Mouse (Mus musculus): Measurements from ENCODE around the gene Zscan25. TPM values are rescaled to one million over a fixed set of nuclear protein-coding genes. Genes with fewer than 3 reads are reported as not detected.
"Not testable (repeated sequence)": the region's sequence is repeated elsewhere in the genome, so short reads cannot be mapped to it uniquely, and the experiment has no call there.

Gene Zscan25
- total RNA-seq (2021): 10 to 100 TPM; 14.4 to 15.1 TPM

DNA sequence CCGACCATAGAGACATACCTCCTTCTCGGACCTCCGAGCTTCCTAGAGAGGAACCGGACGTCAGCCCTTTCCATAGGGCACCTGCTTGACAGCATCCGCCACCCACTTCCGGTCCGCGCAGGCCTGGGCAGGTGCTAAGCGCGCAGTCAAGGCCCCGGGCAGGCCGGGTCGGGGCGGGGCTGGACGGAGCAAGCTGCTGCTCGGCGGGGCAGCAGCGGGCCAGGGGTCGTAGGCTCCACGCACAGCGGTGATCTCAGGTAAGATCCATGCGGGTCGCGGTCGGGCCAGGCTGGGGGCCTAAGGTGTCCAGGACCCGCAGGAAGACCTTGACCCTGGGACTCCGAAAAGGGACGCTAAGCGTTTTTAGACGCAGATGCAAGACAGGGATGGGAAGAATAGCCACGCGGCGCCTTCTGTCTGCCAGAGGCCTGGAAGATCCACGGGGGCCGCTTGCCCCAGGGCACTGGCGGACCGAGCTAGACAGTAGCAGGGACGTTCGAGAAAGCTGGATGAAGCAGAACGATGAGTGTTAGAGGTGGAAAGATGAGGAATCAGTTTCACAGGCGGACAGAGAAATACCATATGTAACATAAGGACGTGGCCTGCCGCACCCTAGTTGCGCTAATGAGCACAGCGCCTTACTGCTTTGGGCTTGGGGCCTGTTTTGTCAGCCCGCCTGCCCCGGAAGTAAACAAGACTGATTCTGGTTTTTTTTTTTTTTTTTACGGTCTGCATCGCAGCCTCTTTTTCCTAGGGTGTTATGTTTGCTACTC, at the start of gene Zscan25:
Zscan25 (plus strand) TSS at position 130 of the 773 bp plus-strand sequence.
- intact Hi-C loops (cut with DNase I): no loop called here
- peak; percentile 93 to 95 for DNase-seq

DNA sequence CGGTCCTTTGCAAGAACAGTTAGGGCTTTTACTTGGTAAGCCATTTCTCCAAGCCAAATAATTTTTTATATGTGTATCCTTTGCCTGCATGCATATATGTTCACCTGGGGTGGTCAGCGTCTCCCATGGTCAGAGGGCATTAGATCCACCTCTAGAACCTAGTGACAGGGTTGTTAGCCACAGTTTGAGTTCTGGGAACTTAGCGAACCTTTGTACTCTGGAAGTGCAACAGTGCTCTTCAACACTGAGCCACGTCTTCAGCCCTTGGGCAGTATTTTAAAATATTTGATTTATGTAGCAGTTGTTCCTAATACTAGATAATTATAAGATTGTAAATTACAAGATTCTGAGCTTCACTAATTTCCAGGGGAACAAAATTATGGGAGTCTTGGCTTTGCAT, 49.7 kb upstream of the Zscan25 start:
- DNase-seq: peak in 1 of 2 experiments; percentile 12
- intact Hi-C loops (cut with DNase I): loop anchor here (2.0 to 5.0 kb wide), 2 partner anchors 26 to 137 kb away; partner anchors contain the start of gene Zkscan5

DNA sequence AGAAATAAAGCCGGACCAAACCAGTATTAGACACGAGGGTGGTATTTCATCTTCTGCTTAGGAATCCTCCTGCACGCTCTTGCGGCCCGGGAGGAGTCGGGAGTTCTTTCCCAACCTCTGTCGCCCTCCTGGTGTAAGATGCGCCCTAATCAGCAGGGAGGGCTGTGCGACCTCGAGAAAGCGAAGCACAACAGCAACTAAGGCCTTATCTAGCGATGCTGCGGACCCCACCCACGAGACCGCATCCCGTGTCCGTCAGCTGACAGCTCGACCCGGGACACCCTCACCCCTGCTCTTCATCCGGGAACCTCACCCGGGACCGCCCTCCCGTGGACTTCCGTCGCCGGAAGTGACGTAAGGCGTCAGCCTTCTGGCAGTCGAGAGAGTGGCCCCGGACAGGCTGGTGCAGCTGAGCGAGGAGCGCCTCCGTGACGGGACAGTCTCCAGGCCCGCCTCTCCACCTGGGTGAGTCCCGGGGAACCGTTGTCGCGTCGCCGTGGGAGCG, 48.9 kb upstream of the Zscan25 start, which contains the start of gene Zfp655:
Zfp655 (plus strand) TSS at position 349 of the 505 bp plus-strand sequence.
- DNase-seq: peak; percentile 98 to 99
- intact Hi-C loops (cut with DNase I): loop anchor here (2.0 to 5.0 kb wide), 2 partner anchors 27 to 136 kb away; partner anchors contain the start of gene Zkscan5

DNA sequence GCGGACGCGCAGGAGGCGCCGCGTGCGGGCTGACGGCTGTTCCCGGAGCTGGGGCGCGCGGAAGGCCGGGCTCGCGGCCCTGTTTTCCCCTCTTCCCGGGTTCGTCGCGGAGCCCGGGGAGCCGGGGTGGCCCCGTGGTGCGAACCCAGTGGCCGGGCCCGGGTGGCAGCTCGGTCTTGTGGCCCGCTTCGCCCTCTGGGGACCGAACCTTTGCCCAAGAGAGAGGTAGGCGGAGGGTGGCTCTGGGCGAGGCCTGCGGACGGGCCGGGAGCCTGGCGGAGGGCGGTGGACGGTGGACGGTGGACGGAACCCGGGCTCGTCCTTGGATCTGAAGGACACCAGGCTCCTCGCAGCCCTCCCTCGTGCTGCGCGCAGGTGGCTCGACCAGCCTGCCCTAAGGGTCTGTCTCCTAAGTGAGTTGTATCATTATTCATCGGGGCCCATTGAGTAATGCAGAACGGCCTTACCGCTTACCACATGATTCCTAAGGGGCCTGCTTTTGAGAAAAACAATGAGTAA, 48.3 kb upstream of the Zscan25 start:
- DNase-seq: no peak
- intact Hi-C loops (cut with DNase I): loop anchor here (2.0 to 5.0 kb wide), 2 partner anchors 27 to 135 kb away; partner anchors contain the start of gene Zkscan5

DNA sequence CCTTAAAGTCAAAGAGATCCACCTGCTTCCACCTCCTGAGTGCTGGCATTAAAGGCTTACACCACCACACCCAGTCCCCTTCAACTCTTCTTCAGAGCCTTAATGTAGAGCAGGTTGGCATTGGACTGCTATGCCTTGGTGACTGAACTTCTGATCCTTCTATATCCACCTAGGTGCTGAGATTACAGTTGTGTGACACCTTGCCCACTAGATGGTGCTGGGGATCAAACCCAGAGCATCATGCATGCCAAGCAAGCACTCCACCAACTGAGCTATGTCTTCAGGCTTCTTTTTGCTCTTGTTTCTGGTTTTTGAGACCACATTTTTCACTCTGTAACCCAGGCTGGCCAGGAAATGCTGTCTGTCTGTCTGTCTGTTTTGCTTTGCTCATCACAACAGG, 45.7 kb upstream of the Zscan25 start:
- peak; percentile 35 to 39 for DNase-seq
- intact Hi-C loops (cut with DNase I): loop anchor here (5.0 kb wide), 1 partner anchor 133 kb away; no protein-coding TSS in a partner anchor

DNA sequence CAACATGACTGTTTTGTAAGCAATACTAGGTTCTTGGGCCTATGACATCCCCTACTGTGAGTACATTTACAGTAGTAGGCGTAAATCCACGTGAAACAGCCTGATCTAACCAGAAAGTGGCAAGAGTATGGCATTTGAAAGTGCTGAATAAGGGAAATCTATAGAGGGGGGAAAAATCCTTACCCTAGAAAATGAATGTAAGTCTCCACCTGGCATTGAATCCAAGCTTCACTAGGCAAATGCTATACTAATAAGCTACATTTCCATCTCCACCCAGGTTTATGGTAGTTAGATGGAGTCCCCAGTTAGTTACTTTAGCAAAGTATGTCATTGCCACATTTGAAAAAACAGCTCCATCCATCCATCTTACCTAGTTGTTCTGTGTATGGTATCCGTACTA, 30.8 kb upstream of the Zscan25 start:
- DNase-seq: no peak
- intact Hi-C loops (cut with DNase I): no loop called here

DNA sequence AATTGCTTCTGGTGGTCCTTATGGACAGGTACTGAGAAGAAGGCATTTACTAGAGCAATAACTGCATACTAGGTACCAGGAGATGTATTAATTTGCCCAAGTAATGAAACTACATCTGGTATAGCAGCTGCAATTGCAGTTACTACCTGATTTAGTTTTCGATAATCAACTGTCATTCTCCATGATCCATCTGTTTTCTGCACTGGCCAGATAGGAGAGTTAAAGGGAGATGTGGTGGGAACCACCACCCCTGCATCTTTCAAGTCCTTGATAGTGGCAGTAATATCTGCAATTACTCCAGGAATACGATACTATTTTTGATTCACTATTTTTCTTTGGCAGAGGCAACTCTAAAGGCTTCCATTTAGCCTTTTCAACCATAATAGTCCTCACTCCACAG, 6.7 kb upstream of the Zscan25 start:
- DNase-seq; intact Hi-C loops (cut with DNase I): not testable (repeated sequence)

DNA sequence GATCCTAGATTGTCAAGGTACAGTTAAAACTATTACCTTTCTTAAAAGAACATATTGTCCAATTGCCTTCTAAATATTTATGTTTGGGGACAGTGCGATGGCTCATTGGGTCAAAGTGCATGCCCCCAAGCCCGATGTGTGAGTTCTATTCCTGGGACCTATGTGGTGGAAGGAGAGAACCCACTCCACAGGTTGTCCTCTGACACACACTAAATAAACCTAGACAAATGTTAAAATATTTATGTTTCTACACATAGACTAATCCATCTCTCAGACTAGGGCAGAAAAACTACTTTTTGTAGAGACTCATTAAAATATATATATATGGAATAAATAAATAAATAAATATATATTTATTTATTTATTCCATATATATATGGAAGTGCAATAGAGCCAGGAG, 352 bp upstream of the Zscan25 start:
- intact Hi-C loops (cut with DNase I): no loop called here
- DNase-seq: no peak

DNA sequence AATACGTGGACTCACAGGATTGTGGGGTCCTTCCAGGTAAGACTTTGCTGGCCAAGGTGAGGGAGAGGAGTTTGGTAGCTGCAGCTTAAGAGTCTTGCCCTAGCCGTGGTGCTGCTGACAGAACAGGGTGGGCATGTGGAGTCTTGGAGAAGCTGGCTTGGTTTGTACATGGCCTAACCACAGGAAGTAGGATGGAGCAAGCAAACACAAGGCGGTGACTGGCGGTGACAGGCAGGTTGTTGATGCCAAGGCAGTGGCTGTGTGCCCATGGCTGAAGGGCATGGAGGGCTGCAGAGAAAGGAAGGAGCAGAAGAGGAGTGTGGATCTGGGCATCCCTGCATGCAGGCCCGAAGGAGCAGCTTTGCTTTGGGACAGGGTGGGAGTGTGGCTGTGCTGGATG, 8.1 kb downstream of the Zscan25 start:
- DNase-seq: no peak
- intact Hi-C loops (cut with DNase I): no loop called here

DNA sequence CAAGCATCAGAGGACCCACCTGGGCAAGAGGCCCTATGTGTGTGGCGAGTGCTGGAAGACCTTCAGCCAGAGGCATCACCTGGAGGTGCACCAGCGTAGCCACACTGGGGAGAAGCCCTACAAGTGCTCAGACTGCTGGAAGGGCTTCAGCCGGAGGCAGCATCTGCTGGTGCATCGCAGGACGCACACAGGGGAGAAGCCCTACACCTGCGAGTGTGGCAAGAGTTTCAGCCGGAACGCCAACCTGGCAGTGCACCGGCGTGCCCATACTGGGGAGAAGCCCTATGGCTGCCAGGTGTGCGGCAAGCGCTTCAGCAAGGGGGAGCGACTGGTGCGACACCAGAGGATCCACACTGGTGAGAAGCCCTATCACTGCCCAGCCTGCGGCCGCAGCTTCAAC, 10.4 kb downstream of the Zscan25 start:
- no peak for DNase-seq
- intact Hi-C loops (cut with DNase I): no loop called here

DNA sequence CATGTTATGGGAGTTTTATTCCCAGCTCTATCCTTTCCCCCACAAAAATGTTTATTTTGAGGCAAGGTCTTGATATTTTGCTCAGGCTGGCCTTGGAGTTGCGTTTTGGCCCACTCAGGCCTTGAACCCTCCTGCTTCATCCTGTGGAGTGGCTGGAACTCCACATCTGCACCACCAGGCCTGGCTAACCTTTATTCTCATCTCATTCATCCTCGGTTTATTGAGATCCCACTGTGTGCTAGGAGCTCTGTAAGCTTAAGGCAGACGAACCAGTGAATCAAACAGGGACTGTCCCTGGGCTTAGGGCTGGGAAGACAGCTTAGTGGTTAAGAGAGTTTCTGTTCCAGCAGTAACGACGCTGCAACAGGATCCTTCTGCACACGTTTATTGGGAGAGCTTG, 12.1 kb downstream of the Zscan25 start:
- no peak for DNase-seq
- intact Hi-C loops (cut with DNase I): no loop called here

DNA sequence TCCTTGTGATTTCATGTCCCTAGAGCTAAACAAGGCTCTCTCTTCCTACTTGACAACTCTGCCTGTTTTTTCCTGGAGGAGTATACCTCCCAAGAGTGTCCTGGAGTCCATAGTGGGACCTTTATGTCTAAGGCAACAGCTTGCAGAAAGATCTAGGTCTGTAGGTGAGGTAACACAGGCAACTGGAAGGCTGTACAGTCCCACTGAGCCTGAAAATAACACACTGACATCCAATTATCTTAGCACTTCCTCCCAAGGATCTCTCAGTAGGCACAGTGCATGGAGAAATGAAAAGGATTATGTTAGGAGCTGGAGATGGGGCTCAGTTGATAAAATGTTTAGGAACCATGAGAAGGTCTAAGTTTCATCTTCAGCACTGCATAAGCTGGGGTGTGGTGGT, 20.2 kb downstream of the Zscan25 start:
- DNase-seq: no peak
- intact Hi-C loops (cut with DNase I): no loop called here

DNA sequence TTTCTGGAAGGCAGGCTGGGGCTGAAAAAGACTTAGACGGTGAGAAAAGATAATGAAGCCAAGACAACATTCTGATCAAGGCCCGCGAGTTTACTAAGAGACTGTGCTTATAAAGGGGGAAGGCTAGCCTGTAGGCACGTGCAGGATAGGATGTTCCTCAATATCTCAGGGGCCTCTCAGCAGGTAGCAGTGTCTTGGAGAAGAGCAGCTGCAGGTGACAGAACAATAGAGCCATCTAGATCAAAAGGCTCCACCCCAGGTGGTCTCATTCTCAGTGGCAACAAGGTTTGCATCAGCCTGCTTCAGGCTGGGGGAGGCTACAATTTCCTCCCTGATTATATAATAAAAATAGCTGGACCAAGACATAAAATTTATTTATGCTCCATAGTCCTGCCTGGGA, 21.5 kb downstream of the Zscan25 start:
- intact Hi-C loops (cut with DNase I); DNase-seq: not testable (repeated sequence)

DNA sequence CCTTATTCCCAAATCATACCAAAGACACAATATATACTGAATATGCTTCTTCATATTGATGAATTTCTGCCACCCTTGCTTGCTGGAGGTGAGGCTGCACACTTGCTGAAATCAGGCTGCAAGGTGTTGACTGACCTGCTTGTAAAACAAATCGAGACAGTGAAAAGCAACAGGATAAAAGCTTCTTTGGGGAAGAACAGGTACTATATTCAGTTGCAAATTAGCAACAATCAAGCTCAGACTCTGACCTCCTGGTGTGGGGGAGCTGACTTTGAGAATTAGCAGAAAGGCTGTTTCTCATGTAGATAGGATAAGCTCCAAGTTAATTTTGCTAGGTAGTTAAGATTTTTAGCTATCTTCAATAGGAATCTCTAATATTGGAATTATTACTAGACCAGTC, 22.1 kb downstream of the Zscan25 start:
- intact Hi-C loops (cut with DNase I): no loop called here
- no peak for DNase-seq

DNA sequence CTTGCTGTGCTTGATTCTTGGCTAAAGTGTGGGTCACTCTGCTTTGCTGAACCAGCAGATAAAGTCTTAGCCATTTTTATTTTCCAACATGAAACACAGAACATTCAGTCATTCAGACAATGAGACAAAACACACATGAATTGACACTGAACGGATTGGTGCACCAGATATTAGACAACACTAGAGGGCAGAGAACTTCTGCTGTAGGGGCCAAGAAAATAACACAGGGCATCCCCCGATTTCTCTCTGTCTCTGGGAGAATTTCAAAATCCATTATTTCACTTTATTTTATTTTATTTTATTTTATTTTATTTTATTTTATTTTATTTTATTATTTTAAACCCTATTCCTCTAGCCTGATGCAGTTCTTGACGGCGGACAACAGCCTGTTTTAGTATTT, 26.7 kb downstream of the Zscan25 start:
- intact Hi-C loops (cut with DNase I): not testable (repeated sequence)

DNA sequence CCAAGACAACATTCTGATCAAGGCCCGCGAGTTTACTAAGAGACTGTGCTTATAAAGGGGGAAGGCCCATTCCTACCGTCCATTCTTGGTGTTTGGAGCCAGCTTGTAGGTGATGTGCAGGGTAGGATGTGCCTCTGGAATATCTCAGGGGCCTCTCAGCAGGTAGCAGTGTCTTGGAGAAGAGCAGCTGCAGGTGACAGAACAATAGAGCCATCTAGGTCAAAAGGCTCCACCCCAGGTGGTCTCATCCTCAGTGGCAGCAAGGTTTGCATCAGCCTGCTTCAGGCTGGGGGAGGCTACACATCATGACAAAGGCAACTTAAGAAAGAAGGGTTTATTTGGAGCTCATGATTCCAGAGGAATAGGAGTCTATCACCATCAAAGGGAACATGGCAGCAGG, 27.5 kb downstream of the Zscan25 start:
- intact Hi-C loops (cut with DNase I); DNase-seq: not testable (repeated sequence)

More for the DNA sequence above, 26.7 kb downstream of the Zscan25 start:
- not testable (repeated sequence) for DNase-seq

DNA sequence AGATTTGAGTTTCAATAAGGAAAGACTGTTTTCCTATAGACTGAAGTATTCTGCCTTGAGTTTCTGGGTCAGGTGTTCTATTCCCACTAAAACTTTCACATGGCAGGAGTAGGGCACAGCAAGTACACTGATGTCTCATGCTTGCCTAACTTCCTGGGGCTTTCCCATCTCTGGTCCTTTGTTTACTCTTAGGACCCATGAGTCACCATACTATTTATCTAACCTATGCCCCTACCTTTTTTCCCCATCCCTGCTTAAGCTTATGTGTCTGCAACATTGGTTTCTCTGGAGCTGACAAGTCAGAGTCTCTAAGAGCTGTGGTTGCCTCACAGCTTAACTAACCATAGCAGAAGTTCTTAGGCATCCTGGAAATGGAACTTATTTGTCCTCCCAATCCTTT, 33.5 kb downstream of the Zscan25 start:
- intact Hi-C loops (cut with DNase I): no loop called here
- DNase-seq: no peak

DNA sequence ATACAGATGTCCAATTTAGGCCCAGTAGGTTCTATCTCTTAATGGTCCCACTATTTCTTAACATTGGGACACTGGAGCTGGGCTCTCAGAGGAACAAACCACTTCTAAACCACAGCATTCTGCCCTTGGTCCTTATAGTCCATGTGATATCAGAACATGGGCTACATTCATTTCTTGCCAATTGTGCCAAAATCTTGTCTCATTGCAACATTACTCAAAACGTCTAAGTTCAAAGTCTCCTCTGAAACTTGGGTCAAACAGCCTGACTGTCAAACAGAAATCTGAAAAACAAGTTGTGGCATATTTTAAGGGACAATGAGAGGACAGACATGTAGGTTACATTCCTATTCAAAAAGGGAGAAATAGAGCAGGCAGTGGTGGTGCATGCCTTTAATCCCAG, 36.8 kb downstream of the Zscan25 start:
- no peak for DNase-seq
- intact Hi-C loops (cut with DNase I): no loop called here

DNA sequence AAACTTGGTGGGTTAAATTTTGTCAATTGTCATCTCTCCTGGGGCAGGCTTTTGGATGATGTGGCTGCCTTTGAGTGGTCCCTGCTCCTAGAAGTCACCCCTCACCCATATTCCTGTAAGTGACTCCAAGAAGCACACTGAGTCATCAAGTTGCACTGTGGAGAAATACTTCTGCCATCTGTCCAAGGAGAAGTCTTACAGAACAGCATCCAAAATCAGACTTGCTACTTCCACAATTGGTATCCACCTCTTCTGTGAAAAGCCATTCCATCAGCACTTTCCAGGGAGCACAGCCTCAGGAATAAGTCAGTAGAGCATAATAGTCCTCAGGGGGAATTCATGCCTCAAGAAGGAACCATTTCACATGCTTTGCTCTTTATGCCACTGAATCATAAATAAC, 58.5 kb downstream of the Zscan25 start:
- DNase-seq; intact Hi-C loops (cut with DNase I): not testable (repeated sequence)
